Mouse (Mus musculus): ENCODE measurements at regions not wholly inside any gene's neighbourhood (a gene's known extent, or its start where the extent isn't known, plus 50 kb on each side); places are given as distances from the start of the nearest gene placed in this dataset.

DNA sequence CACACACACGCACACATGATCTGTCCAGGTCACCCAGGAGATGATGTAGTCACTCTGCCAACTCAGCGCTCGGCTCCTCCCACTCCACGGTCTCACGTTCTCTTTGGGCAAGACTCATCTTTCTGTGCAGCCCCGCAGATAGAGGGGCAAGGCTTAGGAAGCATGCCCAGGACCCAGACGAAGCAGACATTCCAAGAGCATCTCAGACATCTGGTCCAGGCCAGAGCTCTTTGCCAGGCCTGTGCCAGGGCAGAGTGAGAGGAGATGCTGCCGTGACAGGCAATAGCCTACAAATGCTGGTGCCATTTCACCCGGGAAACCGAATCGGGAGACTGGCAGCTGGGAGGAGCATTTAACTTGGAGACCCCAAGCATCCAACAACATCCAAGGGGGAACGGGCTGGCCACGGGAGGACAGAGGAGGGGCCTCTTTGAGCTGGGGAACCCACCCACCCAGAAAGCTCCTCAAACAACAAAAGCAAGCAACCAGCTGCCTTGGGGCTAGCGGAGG is 133.2 kb downstream of the 3100002H09Rik start:
- no peaks in the 10 kb centered on the region for H3K36me3 ChIP-seq (ENCODE audit: control insufficient read depth, insufficient read depth, low read length)
- WGBS: 11% methylated on average over 13 of the region's 14 CpGs
- ATAC-seq: peak; percentile 66
- H3K27me3 ChIP-seq (ENCODE audit: control insufficient read depth, insufficient read depth, low read depth, low read length): peaks cover 8% of the 10 kb centered on the region
- H3K4me1 ChIP-seq (ENCODE audit: control insufficient read depth, insufficient read depth, low read length): peaks cover 5% of the 10 kb centered on the region; the same call in 1 of the 2 replicates
- H3K27ac ChIP-seq (ENCODE audit: low read length): no peak overlapping the region
- no peak overlapping the region for H3K9ac ChIP-seq (ENCODE audit: low read depth, low read length)
- no peak overlapping the region for H3K4me3 ChIP-seq (ENCODE audit: low read depth, low read length)
- peak overlapping the region; percentile 48 for H3K4me2 ChIP-seq (ENCODE audit: low read length)
- H3K9me3 ChIP-seq (replicated peaks; ENCODE audit: control insufficient read depth, low read length, poor library complexity, severe bottlenecking): no peaks in the 10 kb centered on the region

DNA sequence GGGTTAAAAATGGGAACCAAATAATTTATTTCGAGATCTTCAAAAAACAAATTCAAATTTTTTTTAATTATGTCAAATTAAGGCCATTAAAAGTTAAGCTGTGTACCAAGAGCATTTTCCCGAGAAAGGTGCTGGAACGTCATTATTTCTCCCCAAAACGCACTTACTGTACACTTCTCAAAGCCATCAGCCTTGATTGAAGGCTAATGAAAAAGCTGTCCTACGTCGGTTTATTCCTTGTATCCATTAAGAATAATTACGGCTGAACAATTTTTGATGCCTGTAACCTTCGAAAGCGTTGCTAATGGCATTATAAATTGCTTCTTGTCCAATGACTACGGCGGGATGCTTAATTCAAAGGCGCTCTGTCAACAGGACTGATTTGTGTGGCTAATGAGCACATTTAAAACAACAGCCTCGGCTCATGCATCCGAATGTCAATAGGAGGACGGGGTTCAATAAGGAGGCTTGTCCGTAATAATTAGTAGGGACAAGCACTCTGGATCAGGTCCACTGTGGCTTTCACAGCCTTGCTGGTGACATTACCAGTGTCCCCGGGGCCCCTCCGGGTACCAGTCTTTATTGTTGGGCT is 145.3 kb downstream of the 3100002H09Rik start:
- Histone ChIP-seq H3K4me3 (ENCODE audit: low read depth, low read length) (no peak overlapping the region), H3K36me3 (ENCODE audit: control insufficient read depth, insufficient read depth, low read length) (no peaks in the 10 kb centered on the region), H3K9me3 (replicated peaks; ENCODE audit: control insufficient read depth, low read length, poor library complexity, severe bottlenecking) (no peaks in the 10 kb centered on the region), H3K27ac (ENCODE audit: low read length) (no peak overlapping the region), H3K4me1 (ENCODE audit: control insufficient read depth, insufficient read depth, low read length) (0 out of 2 replicates have a peak, but pooled peaks cover 2% of the 10 kb centered on the region), H3K4me2 (ENCODE audit: low read length) (no peak overlapping the region), H3K9ac (ENCODE audit: low read depth, low read length) (no peak overlapping the region), H3K27me3 (ENCODE audit: control insufficient read depth, insufficient read depth, low read depth, low read length) (no peaks in the 10 kb centered on the region; the same call in 1 of the 2 replicates)
- no peak for ATAC-seq
- 44% methylated on average over 18 of the region's 18 CpGs for WGBS

DNA sequence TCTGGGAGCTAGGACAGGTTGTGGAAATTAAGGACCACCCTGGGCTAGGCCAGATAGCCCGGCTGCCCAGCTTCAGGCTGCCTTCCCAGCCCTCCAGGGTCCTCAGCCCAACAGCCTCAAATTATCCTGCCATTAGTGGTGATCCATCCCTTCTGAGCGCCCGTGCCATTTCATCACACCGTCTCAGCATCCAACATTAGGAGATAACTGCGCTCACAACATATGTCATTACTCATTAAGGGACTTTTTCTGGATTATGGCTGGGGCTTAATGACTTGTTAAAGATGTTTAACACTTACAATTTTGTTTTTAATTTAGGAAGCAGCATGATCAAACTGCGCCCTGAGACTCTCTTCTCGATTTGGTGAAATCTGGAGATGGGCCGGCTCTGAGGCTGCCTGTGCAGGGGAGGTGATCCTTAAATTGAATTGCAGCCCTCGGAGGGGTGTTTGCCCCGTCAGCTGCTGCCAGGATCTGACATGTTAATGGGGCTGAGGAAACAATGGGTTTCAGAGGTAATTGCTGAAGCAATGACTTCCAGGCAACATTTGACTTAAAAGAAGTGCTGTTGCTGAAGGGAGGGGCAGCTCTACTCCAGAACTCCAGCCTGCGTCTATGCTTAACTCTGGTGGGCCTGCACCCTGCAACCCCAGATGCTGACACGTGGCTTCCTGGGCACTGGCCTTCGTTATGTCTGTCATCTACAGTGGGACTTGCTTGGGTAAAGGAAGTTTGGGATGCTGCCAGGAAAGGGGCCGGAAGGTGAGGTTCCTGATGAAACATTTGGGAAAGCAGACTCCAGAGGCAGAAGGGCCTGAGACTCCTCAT is 154.9 kb downstream of the 3100002H09Rik start:
- Histone ChIP-seq H3K4me2 (ENCODE audit: low read length) (no peak overlapping the region), H3K9ac (ENCODE audit: low read depth, low read length) (no peak overlapping the region), H3K4me3 (ENCODE audit: low read depth, low read length) (no peak overlapping the region), H3K4me1 (ENCODE audit: control insufficient read depth, insufficient read depth, low read length) (peaks cover 11% of the 10 kb centered on the region; the same call in 1 of the 2 replicates), H3K27ac (ENCODE audit: low read length) (no peak overlapping the region), H3K36me3 (ENCODE audit: control insufficient read depth, insufficient read depth, low read length) (no peaks in the 10 kb centered on the region), H3K9me3 (replicated peaks; ENCODE audit: control insufficient read depth, low read length, poor library complexity, severe bottlenecking) (no peaks in the 10 kb centered on the region), H3K27me3 (ENCODE audit: control insufficient read depth, insufficient read depth, low read depth, low read length) (no peaks in the 10 kb centered on the region)
- no peak for ATAC-seq
- WGBS: 40% methylated on average over 14 of the region's 14 CpGs

DNA sequence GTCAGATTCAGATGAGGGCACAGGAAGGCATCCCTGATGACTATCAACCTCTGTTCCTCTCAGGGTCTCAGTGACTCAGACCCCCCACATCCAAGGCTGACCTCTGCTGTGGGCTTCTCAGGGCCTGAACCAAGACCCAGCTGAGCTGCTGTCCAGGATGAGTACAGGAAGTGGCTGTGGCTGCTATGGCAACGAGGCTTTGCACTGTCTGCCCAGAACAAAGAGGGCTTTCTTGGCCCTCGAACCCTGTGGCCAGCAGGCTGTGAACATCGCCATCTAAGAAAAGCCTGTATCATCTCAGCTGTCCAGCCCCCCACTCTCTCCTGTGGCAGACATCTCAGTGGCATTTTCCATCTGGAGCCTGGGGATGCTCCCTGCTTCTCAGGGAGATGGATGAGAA is 159.5 kb downstream of the 3100002H09Rik start:
- 8% methylated on average over 3 of the region's 3 CpGs for WGBS
- Histone ChIP-seq H3K4me2 (ENCODE audit: low read length) (no peak overlapping the region), H3K4me1 (ENCODE audit: control insufficient read depth, insufficient read depth, low read length) (peaks cover 11% of the 10 kb centered on the region; the same call in 1 of the 2 replicates), H3K27me3 (ENCODE audit: control insufficient read depth, insufficient read depth, low read depth, low read length) (no peaks in the 10 kb centered on the region), H3K9ac (ENCODE audit: low read depth, low read length) (no peak overlapping the region), H3K27ac (ENCODE audit: low read length) (no peak overlapping the region), H3K9me3 (replicated peaks; ENCODE audit: control insufficient read depth, low read length, poor library complexity, severe bottlenecking) (no peaks in the 10 kb centered on the region), H3K4me3 (ENCODE audit: low read depth, low read length) (no peak overlapping the region), H3K36me3 (ENCODE audit: control insufficient read depth, insufficient read depth, low read length) (no peaks in the 10 kb centered on the region)
- no peak for ATAC-seq

DNA sequence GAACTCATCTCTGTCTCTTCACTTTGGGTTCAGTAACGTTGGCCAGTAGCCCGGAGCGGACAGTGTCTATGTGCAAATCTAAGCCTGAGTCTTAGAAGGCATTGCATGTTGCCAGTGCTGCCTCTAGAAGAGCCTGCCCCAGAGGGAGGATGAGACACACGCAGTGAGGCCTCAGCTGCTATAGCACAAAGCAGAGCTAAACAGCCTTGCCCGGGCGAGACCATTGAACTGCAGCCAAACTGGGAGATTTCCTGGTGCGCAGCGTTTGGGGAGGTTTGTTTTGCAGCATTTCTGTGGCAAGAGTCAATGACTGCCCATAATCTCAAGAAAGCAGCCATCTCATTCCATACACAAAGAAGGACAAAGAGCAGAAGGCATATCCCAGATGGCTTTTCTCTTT is 164.0 kb downstream of the 3100002H09Rik start:
- Histone ChIP-seq H3K4me1 (ENCODE audit: control insufficient read depth, insufficient read depth, low read length) (peaks cover 22% of the 10 kb centered on the region), H3K27ac (ENCODE audit: low read length) (no peak overlapping the region; the same call in 1 of the 2 replicates), H3K27me3 (ENCODE audit: control insufficient read depth, insufficient read depth, low read depth, low read length) (peaks cover 3% of the 10 kb centered on the region; the same call in 1 of the 2 replicates), H3K4me2 (ENCODE audit: low read length) (no peak overlapping the region), H3K4me3 (ENCODE audit: low read depth, low read length) (no peak overlapping the region), H3K36me3 (ENCODE audit: control insufficient read depth, insufficient read depth, low read length) (no peaks in the 10 kb centered on the region), H3K9me3 (replicated peaks; ENCODE audit: control insufficient read depth, low read length, poor library complexity, severe bottlenecking) (no peaks in the 10 kb centered on the region), H3K9ac (ENCODE audit: low read depth, low read length) (no peak overlapping the region)
- no peak for ATAC-seq
- 37% methylated on average over 8 of the region's 8 CpGs for WGBS

DNA sequence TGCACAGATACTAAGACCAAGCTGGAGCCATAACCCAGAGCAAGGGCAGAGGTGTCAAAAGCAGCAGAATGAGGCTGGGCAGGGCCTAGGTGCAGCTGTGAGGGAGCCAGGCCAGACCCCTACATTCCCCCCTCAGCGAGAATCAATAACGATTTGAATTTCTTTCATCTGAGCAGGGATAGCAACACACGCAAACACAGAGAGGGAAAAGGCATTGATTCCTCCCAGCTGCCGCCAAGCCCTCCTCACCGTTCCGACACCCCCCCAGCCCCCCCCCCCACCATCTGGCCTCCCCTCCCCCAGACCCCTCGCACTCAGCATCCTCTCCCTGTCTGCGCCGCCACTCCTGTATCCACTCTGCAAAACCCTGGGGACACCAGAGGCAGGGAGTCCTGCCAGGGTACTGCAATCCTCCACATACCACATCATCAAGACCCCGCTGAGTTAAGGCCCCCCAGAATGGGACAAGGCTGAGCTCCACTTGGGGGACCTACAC is 166.9 kb downstream of the 3100002H09Rik start:
- Histone ChIP-seq H3K9me3 (replicated peaks; ENCODE audit: control insufficient read depth, low read length, poor library complexity, severe bottlenecking) (no peaks in the 10 kb centered on the region), H3K4me3 (ENCODE audit: low read depth, low read length) (no peak overlapping the region), H3K36me3 (ENCODE audit: control insufficient read depth, insufficient read depth, low read length) (no peaks in the 10 kb centered on the region), H3K27me3 (ENCODE audit: control insufficient read depth, insufficient read depth, low read depth, low read length) (peaks cover 3% of the 10 kb centered on the region; the same call in 1 of the 2 replicates), H3K9ac (ENCODE audit: low read depth, low read length) (peak overlapping the region; percentile 41; the same call in 1 of the 2 replicates), H3K4me2 (ENCODE audit: low read length) (peak overlapping the region; percentile 33), H3K27ac (ENCODE audit: low read length) (0 out of 2 replicates have a peak overlapping the region, but pooled peaks have one; percentile 26), H3K4me1 (ENCODE audit: control insufficient read depth, insufficient read depth, low read length) (peaks cover 15% of the 10 kb centered on the region)
- peak; percentile 47 for ATAC-seq
- 1% methylated on average over 7 of the region's 10 CpGs for WGBS

DNA sequence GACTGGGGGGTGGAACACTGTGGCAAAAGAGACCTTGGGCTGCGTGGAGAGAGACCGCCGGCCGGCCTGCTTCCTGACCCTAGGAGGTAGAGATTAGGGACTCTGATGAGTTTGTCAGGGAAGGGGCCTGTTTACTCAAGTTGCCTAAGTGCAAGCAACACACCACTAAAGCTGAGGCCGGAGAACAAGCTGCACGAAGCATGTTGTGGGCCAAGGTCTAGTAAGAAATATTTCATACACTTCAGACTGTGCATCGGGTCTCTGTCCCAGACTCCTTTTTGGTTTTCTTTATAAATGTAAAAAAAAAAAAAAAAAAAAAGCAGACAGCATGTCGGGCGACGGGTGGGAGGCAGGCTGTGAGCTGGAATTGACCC is 167.5 kb downstream of the 3100002H09Rik start:
- no peak for ATAC-seq
- Histone ChIP-seq H3K4me1 (ENCODE audit: control insufficient read depth, insufficient read depth, low read length) (peaks cover 15% of the 10 kb centered on the region), H3K36me3 (ENCODE audit: control insufficient read depth, insufficient read depth, low read length) (no peaks in the 10 kb centered on the region), H3K27me3 (ENCODE audit: control insufficient read depth, insufficient read depth, low read depth, low read length) (peaks cover 3% of the 10 kb centered on the region; the same call in 1 of the 2 replicates), H3K4me3 (ENCODE audit: low read depth, low read length) (no peak overlapping the region), H3K9ac (ENCODE audit: low read depth, low read length) (0 out of 2 replicates have a peak overlapping the region, but pooled peaks have one; percentile 41), H3K9me3 (replicated peaks; ENCODE audit: control insufficient read depth, low read length, poor library complexity, severe bottlenecking) (no peaks in the 10 kb centered on the region), H3K4me2 (ENCODE audit: low read length) (no peak overlapping the region), H3K27ac (ENCODE audit: low read length) (no peak overlapping the region)
- 15% methylated on average over 10 of the region's 10 CpGs for whole genome bisulfite sequencing

DNA sequence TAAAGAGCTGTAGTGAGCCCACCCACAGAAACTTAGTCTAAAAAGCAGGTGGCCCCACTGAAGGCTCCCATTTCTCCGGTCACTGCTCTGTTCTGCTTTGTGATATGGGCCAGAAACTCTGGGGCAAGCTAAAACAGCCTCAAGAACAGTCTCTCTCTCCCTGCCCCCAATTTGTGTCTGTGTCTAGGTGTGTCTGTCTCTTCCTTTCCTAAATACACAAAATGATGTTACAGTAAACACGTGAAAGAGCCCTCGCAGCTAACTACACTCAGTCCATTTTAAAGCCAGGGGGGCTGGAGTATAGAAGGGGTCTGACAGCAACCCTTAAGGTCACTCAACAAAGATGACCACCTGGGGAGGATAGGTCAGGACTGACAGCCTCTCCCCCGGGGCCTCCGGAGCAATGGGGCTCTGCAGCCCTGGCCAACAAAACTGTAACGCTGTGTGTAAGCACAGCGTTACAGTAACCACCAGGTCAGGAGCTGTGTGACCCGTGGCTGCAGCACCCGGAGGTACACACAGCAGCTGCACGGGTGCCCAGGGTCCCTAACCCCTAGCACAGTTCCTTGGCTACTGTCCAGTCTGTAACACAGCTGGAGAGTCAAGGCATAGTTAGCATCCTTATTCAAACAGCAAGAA is 168.0 kb downstream of the 3100002H09Rik start:
- Histone ChIP-seq H3K4me1 (ENCODE audit: control insufficient read depth, insufficient read depth, low read length) (peaks cover 15% of the 10 kb centered on the region), H3K4me2 (ENCODE audit: low read length) (no peak overlapping the region), H3K9me3 (replicated peaks; ENCODE audit: control insufficient read depth, low read length, poor library complexity, severe bottlenecking) (no peaks in the 10 kb centered on the region), H3K36me3 (ENCODE audit: control insufficient read depth, insufficient read depth, low read length) (no peaks in the 10 kb centered on the region), H3K27me3 (ENCODE audit: control insufficient read depth, insufficient read depth, low read depth, low read length) (peaks cover 3% of the 10 kb centered on the region; the same call in 1 of the 2 replicates), H3K4me3 (ENCODE audit: low read depth, low read length) (no peak overlapping the region), H3K9ac (ENCODE audit: low read depth, low read length) (no peak overlapping the region), H3K27ac (ENCODE audit: low read length) (no peak overlapping the region)
- 11% methylated on average over 10 of the region's 10 CpGs for WGBS
- no peak for ATAC-seq

All from midbrain, embryonic 16.5 days (tissue).